Comparison of ENCODE assay signal across 9 mouse cellular contexts in the genomic region with DNA sequence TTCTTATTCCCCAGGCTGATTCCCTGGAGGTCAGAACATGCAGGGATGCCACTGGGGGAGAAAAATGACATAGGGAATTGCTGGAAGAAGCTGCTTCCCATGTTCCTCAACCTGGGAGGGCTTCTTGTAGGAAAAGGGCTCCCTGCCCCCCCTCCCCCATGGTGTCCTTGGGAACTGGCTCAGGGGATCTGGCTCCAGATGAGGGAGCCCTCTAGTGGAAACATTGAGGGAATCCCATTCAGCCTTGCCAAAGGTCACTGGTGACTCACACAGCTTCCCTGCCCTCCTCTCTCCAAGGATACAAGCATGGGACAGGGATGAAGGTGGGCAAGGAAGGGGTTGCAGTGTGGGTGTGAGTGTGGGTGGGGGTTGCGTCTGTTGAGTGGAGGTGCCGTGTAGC. TPM values are rescaled to one million over a fixed set of nuclear protein-coding genes. Genes with fewer than 3 reads are reported as not detected.
DNase-seq lines count a peak whose midpoint lies in the region; ATAC-seq and TF ChIP-seq lines count a peak whose summit lies in the region.
"Had no signal": no experiment of that assay in that cellular context is flagged by ENCODE, and none has a peak within 500 bp of the region (broad histone marks: within the 10 kb centered on the region; RNA-seq: fewer than 3 reads in every experiment).

No protein-coding gene starts in this region.

- no peak for ATAC-seq in hindbrain, embryonic 12.5 days (ENCODE audit: low FRiP score)
- ATAC-seq in Patski = peak; percentile 47
- ATAC-seq in megakaryocyte-erythroid progenitor cell, adult 5-6 weeks (replicated peaks; ENCODE audit: low FRiP score, low TSS enrichment, poor library complexity, severe bottlenecking) = no peak

- H3K4me2 ChIP-seq in hindbrain, embryonic 12.5 days (replicated peaks) = no peak overlapping the region

- H3K27ac ChIP-seq in hindbrain, embryonic 10.5 days = no peak overlapping the region
- no peak overlapping the region for H3K27ac ChIP-seq in hindbrain, embryonic 12.5 days

- 66% methylated on average over 2 of the region's 2 CpGs for whole genome bisulfite sequencing in hindbrain, embryonic 10.5 days
- 47% methylated on average over 2 of the region's 2 CpGs for WGBS in hindbrain, embryonic 12.5 days

- CTCF ChIA-PET in Patski (lab: Charles Lee) = interaction anchor here (0.8 to 3.5 kb wide), 11 partner anchors 11 to 487 kb away, joined by 3 to 23 read pairs (median 3); partner anchors contain the start of genes Krt80 and Krt86

- in situ Hi-C loops in Patski (cut with MboI; ENCODE audit: low pct_unique_long_range_greater_than_20kb) = loop anchor here (5.0 kb wide), 2 partner anchors 40 to 155 kb away; no protein-coding TSS in a partner anchor

- POLR2A ChIA-PET in Patski (lab: Charles Lee) = interaction anchor here (1.4 kb wide), 1 partner anchor 10 kb away, joined by 6 read pairs; no protein-coding TSS in a partner anchor

- H3K36me3 ChIP-seq in hindbrain, embryonic 10.5 days = no peaks in the 10 kb centered on the region
- H3K36me3 ChIP-seq in hindbrain, embryonic 12.5 days = no peaks in the 10 kb centered on the region

- TF ChIP-seq CTCF in Patski (IDR thresholded peaks at IDR 0.05) = no peak

- H3K4me1 ChIP-seq in hindbrain, embryonic 10.5 days (replicated peaks) = peaks cover 9% of the 10 kb centered on the region; the same call in 1 of the 2 replicates
- H3K4me1 ChIP-seq in hindbrain, embryonic 12.5 days = no peaks in the 10 kb centered on the region

- H3K9me3 ChIP-seq in hindbrain, embryonic 10.5 days = no peaks in the 10 kb centered on the region
- no peaks in the 10 kb centered on the region for H3K9me3 ChIP-seq in hindbrain, embryonic 12.5 days (replicated peaks)

- H3K9ac ChIP-seq in hindbrain, embryonic 12.5 days = no peak overlapping the region

- no peaks in the 10 kb centered on the region for H3K27me3 ChIP-seq in hindbrain, embryonic 10.5 days (ENCODE audit: insufficient read depth, poor library complexity, severe bottlenecking)
- H3K27me3 ChIP-seq in hindbrain, embryonic 12.5 days = 0 out of 2 replicates have a peak, but pooled peaks cover 4% of the 10 kb centered on the region
- no peaks in the 10 kb centered on the region for H3K27me3 ChIP-seq in Patski

- H3K4me3 ChIP-seq in hindbrain, embryonic 10.5 days = no peak overlapping the region
- no peak overlapping the region for H3K4me3 ChIP-seq in hindbrain, embryonic 12.5 days

- peak; percentile 16 for DNase-seq in hindbrain, embryonic 10.5 days (ENCODE audit: low spot score)
- DNase-seq in 3T3-L1 (ENCODE audit: low read depth, low spot score) (peak; percentile 89), Patski (ENCODE audit: low read depth, low spot score) (peak; percentile 27)
- DNase-seq in forelimb bud, embryonic 11.5 days (ENCODE audit: low read depth, low spot score) = peak; percentile 18
- DNase-seq in mesoderm, embryonic 11.5 days (ENCODE audit: low read depth, low spot score) = peak; percentile 43
- DNase-seq in testis, postnatal 10 days (ENCODE audit: low spot score) = no peak

RNA-seq across cellular contexts. Expression of gene Krt83, which starts 5.9 kb away (rescaled TPM):
- polyA plus RNA-seq in hindbrain, embryonic 10.5 days (2016; fragmentation: Nextera tagmentation; extraction: Ambion mirVana) = not detected in 2 replicates
- not detected in 2 replicates for polyA plus RNA-seq in hindbrain, embryonic 12.5 days (2016; fragmentation: Nextera tagmentation; extraction: Ambion mirVana)
- not detected for polyA plus RNA-seq in Patski (2021)
- not detected in 2 replicates for total RNA-seq in megakaryocyte-erythroid progenitor cell, adult 5-6 weeks (2014; fragmentation: Nextera tagmentation)
- not detected in 2 replicates for total RNA-seq in megakaryocyte-erythroid progenitor cell, adult 5-6 weeks (2017)

RNA-seq across cellular contexts. Expression of gene Gm49425, which starts 19.9 kb away (rescaled TPM):
- not detected in 2 replicates for polyA plus RNA-seq in hindbrain, embryonic 10.5 days (2016; fragmentation: Nextera tagmentation; extraction: Ambion mirVana)
- polyA plus RNA-seq in hindbrain, embryonic 12.5 days (2016; fragmentation: Nextera tagmentation; extraction: Ambion mirVana) = not detected in 2 replicates
- not detected for polyA plus RNA-seq in Patski (2021)
- not detected in 2 replicates for total RNA-seq in megakaryocyte-erythroid progenitor cell, adult 5-6 weeks (2014; fragmentation: Nextera tagmentation)
- total RNA-seq in megakaryocyte-erythroid progenitor cell, adult 5-6 weeks (2017) = not detected in 2 replicates

RNA-seq across cellular contexts. Expression of gene Krt86, which starts 23.9 kb away (rescaled TPM):
- polyA plus RNA-seq in hindbrain, embryonic 10.5 days (2016; fragmentation: Nextera tagmentation; extraction: Ambion mirVana) = not detected in 2 replicates
- not detected in 2 replicates for polyA plus RNA-seq in hindbrain, embryonic 12.5 days (2016; fragmentation: Nextera tagmentation; extraction: Ambion mirVana)
- not detected for polyA plus RNA-seq in Patski (2021)
- total RNA-seq in megakaryocyte-erythroid progenitor cell, adult 5-6 weeks (2014; fragmentation: Nextera tagmentation) = not detected in 2 replicates
- not detected in 2 replicates for total RNA-seq in megakaryocyte-erythroid progenitor cell, adult 5-6 weeks (2017)

RNA-seq across cellular contexts. Expression of gene Krt81, which starts 33.6 kb away (rescaled TPM):
- polyA plus RNA-seq in hindbrain, embryonic 10.5 days (2016; fragmentation: Nextera tagmentation; extraction: Ambion mirVana) = not detected in 2 replicates
- polyA plus RNA-seq in hindbrain, embryonic 12.5 days (2016; fragmentation: Nextera tagmentation; extraction: Ambion mirVana) = not detected in 2 replicates
- not detected for polyA plus RNA-seq in Patski (2021)
- total RNA-seq in megakaryocyte-erythroid progenitor cell, adult 5-6 weeks (2014; fragmentation: Nextera tagmentation) = not detected in 2 replicates
- total RNA-seq in megakaryocyte-erythroid progenitor cell, adult 5-6 weeks (2017) = not detected in 2 replicates
- polyA plus RNA-seq: limb, embryonic 14.5 days had no signal

RNA-seq across cellular contexts. Expression of gene Krt84, which starts 35.4 kb away (rescaled TPM):
- polyA plus RNA-seq in hindbrain, embryonic 10.5 days (2016; fragmentation: Nextera tagmentation; extraction: Ambion mirVana) = not detected in 2 replicates
- not detected in 2 replicates for polyA plus RNA-seq in hindbrain, embryonic 12.5 days (2016; fragmentation: Nextera tagmentation; extraction: Ambion mirVana)
- polyA plus RNA-seq in Patski (2021) = not detected
- not detected in 2 replicates for total RNA-seq in megakaryocyte-erythroid progenitor cell, adult 5-6 weeks (2014; fragmentation: Nextera tagmentation)
- not detected in 2 replicates for total RNA-seq in megakaryocyte-erythroid progenitor cell, adult 5-6 weeks (2017)
